Mouse (Mus musculus): ENCODE data around the gene Plekhg1. TPM values are rescaled to one million over a fixed set of nuclear protein-coding genes. Genes with fewer than 3 reads are reported as not detected.

Gene Plekhg1
- total and polyA plus RNA-seq, 2 experiments from 2014 or later = 6.8 to 14.8 TPM

GRCm38 (mm10) chr10:3949306-3949705 lies 209.1 kb downstream of the Plekhg1 start:
- H3K36me3 ChIP-seq (ENCODE audit: insufficient read depth, low read length) = no peaks in the 10 kb centered on the region
- H3K9me3 ChIP-seq (ENCODE audit: low read length) = no peaks in the 10 kb centered on the region
- H3K9ac ChIP-seq (replicated peaks; ENCODE audit: low read length) = no peak overlapping the region
- TF ChIP-seq CTCF (IDR thresholded peaks at IDR 0.05; ENCODE audit: low read depth) = no peak
- H3K4me3 ChIP-seq (ENCODE audit: low read length) = no peak overlapping the region
- WGBS = 90% methylated on average over 6 of the region's 6 CpGs
- DNase-seq (ENCODE audit: low spot score) (no peak), ATAC-seq (no peak)
- no peaks in the 10 kb centered on the region for H3K4me1 ChIP-seq (ENCODE audit: insufficient read depth, low read length)
- no peak overlapping the region for H3K27ac ChIP-seq
- H3K4me2 ChIP-seq (ENCODE audit: low read depth, low read length) = no peak overlapping the region
- H3K27me3 ChIP-seq (ENCODE audit: insufficient read depth, low read length) = no peaks in the 10 kb centered on the region

DNA sequence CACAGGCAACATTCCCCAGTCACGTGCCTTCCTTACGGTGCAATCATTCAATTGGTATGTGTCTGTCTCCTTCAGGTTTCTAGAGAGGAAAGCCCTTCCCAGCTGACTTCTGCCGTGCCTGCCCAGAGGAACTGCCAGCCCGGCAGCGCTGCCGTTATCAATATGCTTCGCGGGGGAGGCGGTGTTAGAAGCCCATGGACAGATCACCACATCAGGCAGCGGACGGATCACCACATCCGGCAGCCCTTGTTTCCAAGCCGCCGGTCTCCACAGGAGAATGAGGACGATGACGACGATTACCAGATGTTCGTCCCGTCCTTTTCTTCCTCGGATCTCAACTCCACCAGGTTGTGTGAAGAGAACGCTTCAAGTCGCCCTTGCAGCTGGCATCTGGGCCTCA lies 216.3 kb downstream of the Plekhg1 start:
- DNase-seq (ENCODE audit: low spot score) = no peak
- Histone ChIP-seq H3K9ac (replicated peaks; ENCODE audit: low read length) (no peak overlapping the region), H3K27ac (no peak overlapping the region), H3K4me3 (ENCODE audit: low read length) (no peak overlapping the region), H3K4me2 (ENCODE audit: low read depth, low read length) (no peak overlapping the region), H3K9me3 (ENCODE audit: low read length) (no peaks in the 10 kb centered on the region), H3K36me3 (ENCODE audit: insufficient read depth, low read length) (no peaks in the 10 kb centered on the region; the same call in 1 of the 2 replicates), H3K27me3 (ENCODE audit: insufficient read depth, low read length) (no peaks in the 10 kb centered on the region), H3K4me1 (ENCODE audit: insufficient read depth, low read length) (no peaks in the 10 kb centered on the region; the same call in 1 of the 2 replicates)
- ATAC-seq = no peak
- WGBS = 93% methylated on average over 22 of the region's 22 CpGs
- no peak for TF ChIP-seq CTCF (IDR thresholded peaks at IDR 0.05; ENCODE audit: low read depth)

DNA sequence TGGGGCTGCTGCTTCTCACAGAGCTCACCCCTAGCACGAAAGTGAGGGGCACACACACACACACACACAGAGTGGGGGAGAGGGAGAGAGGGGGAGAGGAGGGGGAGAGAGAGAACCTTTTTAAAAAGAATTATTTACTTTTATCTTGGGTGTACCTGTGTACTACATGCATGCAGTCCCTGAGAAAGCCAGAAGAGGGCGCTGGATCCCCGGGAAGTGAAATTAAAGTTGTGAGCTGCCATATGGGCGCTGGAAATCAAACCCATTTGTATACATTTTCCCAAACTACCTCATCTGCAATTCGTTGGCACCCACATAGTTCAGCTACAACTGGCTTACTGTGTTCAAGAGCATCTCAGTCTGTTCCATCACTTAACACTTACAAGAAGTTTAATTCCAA lies 218.4 kb downstream of the Plekhg1 start:
- no peak for TF ChIP-seq CTCF (IDR thresholded peaks at IDR 0.05; ENCODE audit: low read depth)
- ATAC-seq (no peak), DNase-seq (ENCODE audit: low spot score) (no peak)
- 76% methylated on average over 5 of the region's 5 CpGs for WGBS
- no peaks in the 10 kb centered on the region for H3K27me3 ChIP-seq (ENCODE audit: insufficient read depth, low read length)
- no peak overlapping the region for H3K27ac ChIP-seq
- H3K9me3 ChIP-seq (ENCODE audit: low read length) = no peaks in the 10 kb centered on the region
- no peaks in the 10 kb centered on the region; the same call in 1 of the 2 replicates for H3K4me1 ChIP-seq (ENCODE audit: insufficient read depth, low read length)
- no peaks in the 10 kb centered on the region; the same call in 1 of the 2 replicates for H3K36me3 ChIP-seq (ENCODE audit: insufficient read depth, low read length)
- H3K4me3 ChIP-seq (ENCODE audit: low read length) = no peak overlapping the region
- no peak overlapping the region for H3K9ac ChIP-seq (replicated peaks; ENCODE audit: low read length)
- no peak overlapping the region for H3K4me2 ChIP-seq (ENCODE audit: low read depth, low read length)

- DNase-seq (ENCODE audit: low spot score) (no peak), ATAC-seq (no peak)
- no peak overlapping the region for H3K9ac ChIP-seq (replicated peaks; ENCODE audit: low read length)
- no peak overlapping the region for H3K27ac ChIP-seq
- no peak overlapping the region for H3K4me3 ChIP-seq (ENCODE audit: low read length)
- no peaks in the 10 kb centered on the region for H3K27me3 ChIP-seq (ENCODE audit: insufficient read depth, low read length)
- 87% methylated on average over 3 of the region's 3 CpGs for WGBS
- no peak overlapping the region for H3K4me2 ChIP-seq (ENCODE audit: low read depth, low read length)
- TF ChIP-seq CTCF (IDR thresholded peaks at IDR 0.05; ENCODE audit: low read depth) = no peak
- no peaks in the 10 kb centered on the region for H3K9me3 ChIP-seq (ENCODE audit: low read length)
- no peaks in the 10 kb centered on the region for H3K36me3 ChIP-seq (ENCODE audit: insufficient read depth, low read length)
- no peaks in the 10 kb centered on the region for H3K4me1 ChIP-seq (ENCODE audit: insufficient read depth, low read length)
Measured at GRCm38 (mm10) chr10:3969026-3969425, 228.9 kb downstream of the Plekhg1 start.

DNA sequence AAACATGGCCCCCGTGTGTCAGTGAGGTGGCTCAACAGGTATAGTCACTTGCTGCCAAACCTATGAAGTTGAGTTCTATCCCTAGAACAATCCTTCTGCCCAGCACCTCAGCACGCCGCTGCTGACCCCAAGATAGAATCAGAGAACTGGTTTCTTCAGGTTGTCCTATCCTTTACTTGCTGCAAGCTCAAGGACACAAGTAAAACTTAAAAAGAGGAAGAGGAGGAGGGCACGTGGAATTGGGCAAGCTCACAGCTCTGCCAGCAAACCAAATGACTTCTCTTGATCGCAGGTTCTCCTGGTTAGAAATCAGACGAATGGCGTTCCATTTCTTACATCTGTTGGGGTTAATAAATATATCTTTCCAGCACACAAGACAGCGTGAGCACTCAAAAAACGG lies 232.1 kb downstream of the Plekhg1 start:
- DNase-seq (ENCODE audit: low spot score) (no peak), ATAC-seq (no peak)
- 91% methylated on average over 9 of the region's 9 CpGs for WGBS
- H3K4me3 ChIP-seq (ENCODE audit: low read length) = peak overlapping the region; percentile 68
- H3K27me3 ChIP-seq (ENCODE audit: insufficient read depth, low read length) = no peaks in the 10 kb centered on the region
- H3K9me3 ChIP-seq (ENCODE audit: low read length) = no peaks in the 10 kb centered on the region
- no peak for TF ChIP-seq CTCF (IDR thresholded peaks at IDR 0.05; ENCODE audit: low read depth)
- H3K27ac ChIP-seq = peak overlapping the region; percentile 84; the same call in 1 of the 2 replicates
- no peak overlapping the region for H3K9ac ChIP-seq (replicated peaks; ENCODE audit: low read length)
- peak overlapping the region; percentile 87 for H3K4me2 ChIP-seq (ENCODE audit: low read depth, low read length)
- no peaks in the 10 kb centered on the region for H3K36me3 ChIP-seq (ENCODE audit: insufficient read depth, low read length)
- no peaks in the 10 kb centered on the region for H3K4me1 ChIP-seq (ENCODE audit: insufficient read depth, low read length)

- H3K9ac ChIP-seq (replicated peaks; ENCODE audit: low read length) = peak within 1 kb of the TSS; percentile 79
- peak; percentile 83 for TF ChIP-seq CTCF (IDR thresholded peaks at IDR 0.05; ENCODE audit: low read depth)
- no peaks in the 10 kb centered on the region for H3K36me3 ChIP-seq (ENCODE audit: insufficient read depth, low read length)
- no peaks in the 10 kb centered on the region for H3K4me1 ChIP-seq (ENCODE audit: insufficient read depth, low read length)
- ATAC-seq = peak; percentile 86
- H3K4me3 ChIP-seq (ENCODE audit: low read length) = peak within 1 kb of the TSS; percentile 68
- peak within 1 kb of the TSS; percentile 87 for H3K4me2 ChIP-seq (ENCODE audit: low read depth, low read length)
- 1% methylated on average over 40 of the region's 40 CpGs for WGBS
- peak within 1 kb of the TSS; percentile 84 for H3K27ac ChIP-seq
- H3K27me3 ChIP-seq (ENCODE audit: insufficient read depth, low read length) = no peaks in the 10 kb centered on the region
- no peaks in the 10 kb centered on the region for H3K9me3 ChIP-seq (ENCODE audit: low read length)
- peak; percentile 90 for DNase-seq (ENCODE audit: low spot score)
Measured at GRCm38 (mm10) chr10:3972981-3973588, 232.9 kb downstream of the Plekhg1 start, which contains the start of gene Mthfd1l. TSS of gene Mthfd1l (plus strand) at chr10:3973118.

GRCm38 (mm10) chr10:3973589-3974070 lies 233.5 kb downstream of the Plekhg1 start:
- H3K9me3 ChIP-seq (ENCODE audit: low read length) = no peaks in the 10 kb centered on the region
- no peaks in the 10 kb centered on the region for H3K27me3 ChIP-seq (ENCODE audit: insufficient read depth, low read length)
- peak overlapping the region; percentile 84 for H3K27ac ChIP-seq
- peak overlapping the region; percentile 79 for H3K9ac ChIP-seq (replicated peaks; ENCODE audit: low read length)
- H3K4me1 ChIP-seq (ENCODE audit: insufficient read depth, low read length) = no peaks in the 10 kb centered on the region
- H3K4me3 ChIP-seq (ENCODE audit: low read length) = peak overlapping the region; percentile 68
- under 1% methylated on average over 39 of the region's 39 CpGs for WGBS
- H3K4me2 ChIP-seq (ENCODE audit: low read depth, low read length) = peak overlapping the region; percentile 87
- H3K36me3 ChIP-seq (ENCODE audit: insufficient read depth, low read length) = no peaks in the 10 kb centered on the region
- DNase-seq (ENCODE audit: low spot score) (peak; percentile 89), ATAC-seq (peak; percentile 88)
- TF ChIP-seq CTCF (IDR thresholded peaks at IDR 0.05; ENCODE audit: low read depth) = no peak

Data from hindbrain, postnatal 0 days (tissue).